ENCODE assay signal across 8 mouse cellular contexts in genomic region chr11:72134536-72135382, GRCm38 (mm10). TPM values are rescaled to one million over a fixed set of nuclear protein-coding genes. Genes with fewer than 3 reads are reported as not detected.
DNase-seq lines count a peak whose midpoint lies in the region; ATAC-seq and TF ChIP-seq lines count a peak whose summit lies in the region.

No protein-coding gene starts in this region.

- no peak for TF ChIP-seq CTCF in kidney, postnatal 0 days (IDR thresholded peaks at IDR 0.05; ENCODE audit: low read depth)

- DNase-seq in kidney, postnatal 0 days (ENCODE audit: low spot score): no peak
- no peak for DNase-seq in kidney, postnatal 36 days
- peak; percentile 74 for DNase-seq in cerebellum, adult 9-11 months
- no peak for DNase-seq in c-Kit-positive CD71-positive TER-119-positive erythroid progenitor cells, embryonic 14.5 days (ENCODE audit: low spot score)
- DNase-seq in ovary, postnatal 36 days (ENCODE audit: low spot score): no peak

- ATAC-seq in kidney, postnatal 0 days (replicated peaks; ENCODE audit: low FRiP score, low read depth): no peak
- peak; percentile 39; the same call in 1 of the 2 replicates for ATAC-seq in hindbrain, embryonic 12.5 days (ENCODE audit: low FRiP score)
- peak; percentile 40 for ATAC-seq in midbrain, embryonic 15.5 days (replicated peaks)
- no peak for ATAC-seq in erythroid progenitor cell, adult 5-6 weeks (replicated peaks; ENCODE audit: low FRiP score, poor library complexity, severe bottlenecking)

- no peaks in the 10 kb centered on the region for H3K36me3 ChIP-seq in kidney, postnatal 0 days (ENCODE audit: insufficient read depth, low read length)
- no peaks in the 10 kb centered on the region for H3K36me3 ChIP-seq in hindbrain, embryonic 12.5 days
- no peaks in the 10 kb centered on the region for H3K36me3 ChIP-seq in midbrain, embryonic 15.5 days (replicated peaks)

- peaks cover 13% of the 10 kb centered on the region; the same call in 1 of the 2 replicates for H3K27me3 ChIP-seq in kidney, postnatal 0 days (ENCODE audit: insufficient read depth, low read length)
- peaks cover 76% of the 10 kb centered on the region for H3K27me3 ChIP-seq in hindbrain, embryonic 12.5 days
- peaks cover 35% of the 10 kb centered on the region for H3K27me3 ChIP-seq in midbrain, embryonic 15.5 days (replicated peaks)

- peak overlapping the region; percentile 85 for H3K4me2 ChIP-seq in kidney, postnatal 0 days (ENCODE audit: low read length)
- peak overlapping the region; percentile 99 for H3K4me2 ChIP-seq in hindbrain, embryonic 12.5 days (replicated peaks)
- peak overlapping the region; percentile 87 for H3K4me2 ChIP-seq in midbrain, embryonic 15.5 days

- no peaks in the 10 kb centered on the region for H3K9me3 ChIP-seq in kidney, postnatal 0 days (replicated peaks; ENCODE audit: low read length)
- no peaks in the 10 kb centered on the region for H3K9me3 ChIP-seq in hindbrain, embryonic 12.5 days (replicated peaks)
- H3K9me3 ChIP-seq in midbrain, embryonic 15.5 days: no peaks in the 10 kb centered on the region

- H3K27ac ChIP-seq in kidney, postnatal 0 days: no peak overlapping the region
- no peak overlapping the region for H3K27ac ChIP-seq in hindbrain, embryonic 12.5 days
- no peak overlapping the region for H3K27ac ChIP-seq in midbrain, embryonic 15.5 days

- peak overlapping the region; percentile 52; the same call in 1 of the 2 replicates for H3K9ac ChIP-seq in kidney, postnatal 0 days (ENCODE audit: low read depth, low read length)
- peak overlapping the region; percentile 86 for H3K9ac ChIP-seq in hindbrain, embryonic 12.5 days
- peak overlapping the region; percentile 68 for H3K9ac ChIP-seq in midbrain, embryonic 15.5 days

- H3K4me1 ChIP-seq in kidney, postnatal 0 days (replicated peaks; ENCODE audit: insufficient read depth, low read length): peaks cover 9% of the 10 kb centered on the region; the same call in 1 of the 2 replicates
- peaks cover 26% of the 10 kb centered on the region for H3K4me1 ChIP-seq in hindbrain, embryonic 12.5 days
- peaks cover 35% of the 10 kb centered on the region for H3K4me1 ChIP-seq in midbrain, embryonic 15.5 days

- H3K4me3 ChIP-seq in kidney, postnatal 0 days (replicated peaks; ENCODE audit: low read depth, low read length): peak overlapping the region; percentile 50
- peak overlapping the region; percentile 70 for H3K4me3 ChIP-seq in hindbrain, embryonic 12.5 days
- peak overlapping the region; percentile 59 for H3K4me3 ChIP-seq in midbrain, embryonic 15.5 days

- WGBS in kidney, postnatal 0 days: 17% methylated on average over 24 of the region's 24 CpGs
- 15% methylated on average over 24 of the region's 24 CpGs for WGBS in hindbrain, embryonic 12.5 days
- WGBS in midbrain, embryonic 15.5 days: 14% methylated on average over 24 of the region's 24 CpGs

RNA-seq across cellular contexts. Expression of gene Pitpnm3, which starts 0.8 kb away (rescaled TPM):
- 0.42 and 0.45 TPM in 2 replicates for polyA plus RNA-seq in kidney, postnatal 0 days (2015; fragmentation: Nextera tagmentation; extraction: Ambion mirVana)
- 1.1 and 1.8 TPM in 2 replicates for polyA plus RNA-seq in hindbrain, embryonic 12.5 days (2016; fragmentation: Nextera tagmentation; extraction: Ambion mirVana)
- 4.8 and 5.3 TPM in 2 replicates for polyA plus RNA-seq in midbrain, embryonic 15.5 days (2015; fragmentation: Nextera tagmentation; extraction: Ambion mirVana)
- total RNA-seq in erythroid progenitor cell, adult 5-6 weeks (2015; ENCODE audit: low replicate concordance): not detected in 2 replicates
- not detected in 2 replicates for total RNA-seq in erythroid progenitor cell, adult 5-6 weeks (2017; ENCODE audit: low replicate concordance)

Comparison
In these comparisons a context has a peak if more than half of its experiments do, and no peak if none do; other contexts are left out.
1. ATAC-seq: peak in hindbrain, embryonic 12.5 days (single experiment) and midbrain, embryonic 15.5 days (single experiment); none in kidney, postnatal 0 days (single experiment) and erythroid progenitor cell, adult 5-6 weeks (single experiment).
2. Peak in every context shown above with its lines, with median percentiles within 50 percentile points of each other: H3K4me2 ChIP-seq, H3K4me3 ChIP-seq and H3K9ac ChIP-seq.